Mouse (Mus musculus): ENCODE data around the gene Tdrd7.
A peak's percentile ranks its signal among the peaks of the same experiment; 100 is the strongest.

DNA sequence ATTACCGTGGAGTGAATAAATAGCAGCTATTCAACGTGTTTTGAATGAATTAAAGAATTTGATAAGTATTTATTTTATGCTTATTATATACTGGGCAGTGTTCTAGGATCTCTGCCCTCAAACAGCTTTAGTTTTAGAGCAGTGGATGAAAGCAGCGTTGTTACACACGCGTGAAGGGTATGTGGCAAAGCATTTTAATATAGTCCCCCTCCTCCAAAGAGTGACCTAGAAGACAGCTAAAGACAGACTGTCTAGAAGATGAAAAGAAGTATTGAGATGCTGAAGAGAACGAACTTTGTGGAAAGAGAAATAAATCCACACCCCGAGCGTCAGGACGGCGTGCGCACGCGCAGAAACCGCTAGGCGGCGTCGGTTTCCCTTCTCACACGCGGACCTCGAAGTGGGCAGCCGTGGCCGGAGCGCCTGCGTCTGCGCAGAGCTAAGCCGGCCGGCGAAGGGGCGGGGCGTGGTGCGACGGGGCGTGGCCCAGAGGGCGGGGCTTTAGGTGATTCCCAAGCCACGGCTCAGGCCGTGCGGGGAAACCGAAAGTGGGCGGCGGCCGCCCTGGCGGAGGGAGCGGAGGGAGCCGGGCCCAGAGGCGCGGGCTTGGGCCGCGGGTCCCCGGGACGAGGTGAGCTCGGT, 6.8 kb downstream of the Tdrd7 start:
- TF ChIP-seq EP300 (IDR thresholded peaks at IDR 0.05; ENCODE audit: insufficient read depth, low read depth, low read length) (0 out of 2 replicates have a peak, but pooled peaks have one; percentile 67), CTCF (IDR thresholded peaks at IDR 0.05) (peak; percentile 93)

Measured in heart, adult 2 months (tissue).